Mouse (Mus musculus) hindbrain, embryonic 12.5 days (tissue): Measurements from ENCODE around the gene Olfr311. TPM values are rescaled to one million over a fixed set of nuclear protein-coding genes. Genes with fewer than 3 reads are reported as not detected.
"Not testable (repeated sequence)": the region's sequence is repeated elsewhere in the genome, so short reads cannot be mapped to it uniquely, and the experiment has no call there.

Experiments used
- ATAC-seq: fragments of 200-750 bp; cut with Nextera tagmentation; 2 replicates; pipeline ENCODE4 v1.8.0; 2017; ENCODE audit warnings: moderate TSS enrichment; ENCODE audit not compliant: low FRiP score
- H3K27ac ChIP-seq: fragments of 300-500 bp; sonication (generic); 2 replicates; pipeline ENCODE4 v1.5.1; 2016; ENCODE audit warnings: mild to moderate bottlenecking
- H3K27me3 ChIP-seq: fragments of 300-500 bp; sonication (generic); 2 replicates; pipeline ENCODE4 v1.6.1; 2016; ENCODE audit warnings: mild to moderate bottlenecking
- H3K36me3 ChIP-seq: fragments of 300-500 bp; sonication (generic); 2 replicates; pipeline ENCODE4 v1.6.1; 2016; ENCODE audit warnings: mild to moderate bottlenecking
- H3K4me1 ChIP-seq: fragments of 300-500 bp; sonication (generic); 2 replicates; pipeline ENCODE4 v1.6.1; 2016
- H3K4me2 ChIP-seq: fragments of 300-500 bp; sonication (generic); replicated peaks from 2 replicates; pipeline ENCODE4 v1.6.1; 2016; ENCODE audit warnings: mild to moderate bottlenecking
- H3K4me3 ChIP-seq: fragments of 300-500 bp; sonication (generic); 2 replicates; pipeline ENCODE4 v1.5.1; 2016; ENCODE audit warnings: mild to moderate bottlenecking
- H3K9ac ChIP-seq: fragments of 300-500 bp; sonication (generic); 2 replicates; pipeline ENCODE4 v1.6.1; 2016; ENCODE audit warnings: mild to moderate bottlenecking, moderate library complexity
- H3K9me3 ChIP-seq: fragments of 300-500 bp; sonication (generic); replicated peaks from 2 replicates; pipeline ENCODE4 v1.6.1; 2016; ENCODE audit warnings: mild to moderate bottlenecking
- WGBS: fragments of 180-500 bp; shearing (Covaris S2); methylation state at CpG from one replicate; pipeline ENCODE4 v1.1.7; 2016; 5-methylcytosine and 5-hydroxymethylcytosine counted together
- polyA plus RNA-seq: library from polyadenylated mRNA; unstranded; fragments of >200 nt; fragmentation: Nextera tagmentation; extraction: Ambion mirVana; gene quantifications from 2 replicates; pipeline ENCODE4 v1.2.1, GENCODE M21; 2016

Olfr311 gene
- polyA plus RNA-seq, 1 experiment from 2014 or later: not detected

DNA sequence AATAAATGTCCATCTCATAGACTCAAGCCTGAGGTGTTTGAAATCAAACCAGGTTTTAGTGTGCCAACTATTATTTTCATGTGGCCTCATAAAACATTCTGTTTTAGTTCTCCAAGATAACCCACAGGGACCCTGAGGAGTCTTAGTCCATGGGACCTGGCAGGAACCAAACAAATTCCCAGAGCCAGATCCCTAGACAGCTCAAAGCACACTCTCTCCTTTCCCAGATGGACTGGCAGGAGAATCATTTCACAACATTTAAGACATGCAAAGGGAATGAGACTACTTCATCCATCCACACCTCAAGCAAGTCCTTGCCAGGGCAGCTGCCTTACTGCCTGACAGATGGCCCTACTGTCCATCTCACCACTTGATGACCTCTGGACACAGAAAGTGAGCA lies 10.1 kb upstream of the Olfr311 start, which contains the start of gene Olfr312:
Gene Olfr312, plus strand, starts transcription at position 301 of the 400 bp plus-strand sequence.
- not testable (repeated sequence) for H3K4me1 ChIP-seq, H3K4me3 ChIP-seq, H3K27me3 ChIP-seq, H3K27ac ChIP-seq, ATAC-seq, H3K36me3 ChIP-seq, H3K4me2 ChIP-seq, H3K9ac ChIP-seq, H3K9me3 ChIP-seq

DNA sequence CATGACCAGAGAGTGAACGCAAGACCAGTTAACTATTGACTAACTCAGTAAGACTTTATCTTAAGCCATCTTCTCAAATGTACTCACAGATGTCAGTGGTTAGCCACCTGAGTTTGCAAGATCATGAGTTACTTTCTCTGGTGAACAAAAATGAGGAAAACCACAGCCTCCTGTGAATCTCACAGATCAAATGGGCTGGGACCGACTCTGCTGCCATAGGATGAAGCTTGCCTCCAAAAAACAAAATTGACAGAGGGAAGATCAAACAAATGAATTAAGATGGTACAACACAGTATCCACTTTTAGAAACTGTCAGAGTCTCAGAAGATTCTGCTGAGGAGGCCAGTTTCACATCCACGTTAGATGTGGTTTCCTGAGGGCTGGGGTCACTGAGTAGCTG lies 9.3 kb upstream of the Olfr311 start:
- no peak overlapping the region for H3K4me2 ChIP-seq
- no peaks in the 10 kb centered on the region for H3K9me3 ChIP-seq
- H3K4me3 ChIP-seq: no peak overlapping the region
- WGBS: 79% methylated on average over 3 of the region's 3 CpGs
- no peaks in the 10 kb centered on the region for H3K36me3 ChIP-seq
- H3K27me3 ChIP-seq: no peaks in the 10 kb centered on the region
- no peak overlapping the region for H3K27ac ChIP-seq
- ATAC-seq: no peak
- no peaks in the 10 kb centered on the region for H3K4me1 ChIP-seq
- no peak overlapping the region for H3K9ac ChIP-seq

DNA sequence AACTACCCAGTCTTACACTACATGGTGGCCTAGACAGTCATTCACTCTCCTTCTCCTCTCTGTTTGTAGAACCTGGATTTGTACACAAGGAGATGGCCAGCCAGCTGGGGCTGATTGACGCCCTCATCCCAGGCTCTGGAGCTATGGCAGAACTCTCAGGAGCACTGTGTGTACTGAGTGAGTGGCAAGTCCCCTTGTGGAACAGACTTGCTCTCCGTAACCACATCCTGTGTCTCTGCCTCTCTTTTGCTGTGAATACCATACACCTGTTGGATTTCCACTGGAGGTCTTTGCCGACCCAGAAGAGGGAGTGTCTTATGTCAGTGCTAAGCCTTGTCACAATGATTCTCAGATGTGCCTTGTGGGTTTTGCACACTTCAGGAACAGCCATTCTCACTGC lies 6.5 kb upstream of the Olfr311 start:
- not testable (repeated sequence) for H3K27ac ChIP-seq, H3K9ac ChIP-seq, H3K4me3 ChIP-seq, H3K4me1 ChIP-seq, H3K27me3 ChIP-seq, H3K9me3 ChIP-seq, H3K36me3 ChIP-seq, H3K4me2 ChIP-seq, ATAC-seq
- WGBS: 85% methylated on average over 3 of the region's 3 CpGs

DNA sequence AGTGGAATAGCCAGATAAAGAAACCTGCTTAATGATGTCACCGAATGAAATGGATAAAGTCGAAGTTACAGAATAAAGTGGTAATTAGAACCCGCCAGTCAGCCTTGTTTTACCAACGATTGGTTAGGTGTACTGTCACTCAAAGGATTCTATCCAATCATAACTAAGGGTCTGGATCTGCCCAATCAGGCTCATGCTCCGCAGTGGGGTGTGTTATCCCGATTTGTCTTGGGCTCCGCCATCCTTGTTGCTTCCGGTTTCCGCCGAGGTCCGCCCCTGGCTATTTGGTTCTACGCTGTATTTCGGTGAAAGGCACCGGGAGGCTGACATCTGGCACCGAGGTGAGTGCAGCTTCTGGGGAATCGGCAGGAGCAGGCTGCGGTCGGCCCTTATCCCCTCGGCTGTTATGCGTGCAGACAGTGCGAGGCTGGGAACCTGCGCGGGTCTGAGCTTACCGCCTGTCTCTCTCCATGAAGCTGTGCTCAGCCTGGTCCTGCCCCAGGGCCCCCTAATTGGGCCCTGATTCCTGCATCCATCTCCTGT lies 7.9 kb downstream of the Olfr311 start, which contains the start of gene Gm12258:
Gene Gm12258, plus strand, starts transcription at position 240 of the 543 bp plus-strand sequence.
- Histone ChIP-seq H3K36me3 (peaks cover 30% of the 10 kb centered on the region), H3K4me3 (peak within 1 kb of the TSS; percentile 86), H3K9me3 (no peaks in the 10 kb centered on the region), H3K4me1 (peaks cover 7% of the 10 kb centered on the region), H3K4me2 (peak within 1 kb of the TSS; percentile 96), H3K27me3 (no peaks in the 10 kb centered on the region), H3K27ac (peak within 1 kb of the TSS; percentile 88), H3K9ac (peak within 1 kb of the TSS; percentile 90)
- peak; percentile 100 for ATAC-seq
- WGBS: under 1% methylated on average over 24 of the region's 24 CpGs

DNA sequence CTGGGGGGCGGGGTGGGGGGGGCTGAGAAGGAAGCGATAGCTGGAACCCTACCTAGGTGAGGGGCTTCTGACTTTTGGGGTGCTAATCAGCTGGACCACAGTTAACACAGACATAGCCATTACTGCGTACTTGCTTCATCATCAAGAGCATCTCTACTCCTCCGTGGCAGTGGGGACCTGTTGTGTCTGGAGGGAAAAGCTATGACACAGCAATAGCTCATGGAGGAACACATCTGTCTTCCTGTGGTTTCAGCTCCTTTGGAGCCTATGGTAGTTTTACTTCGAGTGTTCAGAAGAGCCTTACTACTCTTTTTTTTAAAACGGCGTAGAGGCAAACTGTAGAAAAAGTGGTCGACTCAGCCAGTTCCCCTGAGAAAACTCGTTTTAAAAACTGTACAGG lies 8.6 kb downstream of the Olfr311 start:
- Histone ChIP-seq H3K9me3 (no peaks in the 10 kb centered on the region), H3K4me3 (peak overlapping the region; percentile 86), H3K36me3 (peaks cover 31% of the 10 kb centered on the region), H3K27me3 (no peaks in the 10 kb centered on the region), H3K9ac (peak overlapping the region; percentile 90), H3K4me2 (peak overlapping the region; percentile 96), H3K27ac (0 out of 2 replicates have a peak overlapping the region, but pooled peaks have one; percentile 88), H3K4me1 (peaks cover 7% of the 10 kb centered on the region)
- no peak for ATAC-seq
- 51% methylated on average over 9 of the region's 9 CpGs for WGBS

DNA sequence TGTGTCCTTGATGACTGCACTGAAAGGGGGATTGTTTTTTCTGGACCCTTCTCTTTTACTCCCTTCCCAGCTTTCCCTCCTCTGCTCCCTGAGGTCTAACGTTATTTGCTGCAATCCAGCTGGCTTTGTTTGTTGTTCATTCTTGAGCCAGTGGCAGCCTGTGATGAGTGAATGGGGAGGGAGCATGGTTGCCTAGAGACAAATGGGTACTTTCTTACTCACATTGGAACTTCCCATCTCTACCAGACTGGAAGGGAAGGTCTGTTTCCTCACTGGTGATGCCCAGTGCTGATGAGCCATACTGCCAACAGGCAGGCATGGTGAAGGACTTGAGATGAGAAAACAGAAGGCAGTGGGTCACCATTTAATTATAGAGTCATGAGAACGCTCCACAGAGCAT lies 10.7 kb downstream of the Olfr311 start:
- ATAC-seq: no peak
- Histone ChIP-seq H3K9me3 (no peaks in the 10 kb centered on the region), H3K27me3 (no peaks in the 10 kb centered on the region), H3K36me3 (peaks cover 43% of the 10 kb centered on the region), H3K9ac (no peak overlapping the region), H3K27ac (no peak overlapping the region), H3K4me1 (peaks cover 7% of the 10 kb centered on the region), H3K4me3 (no peak overlapping the region), H3K4me2 (no peak overlapping the region)
- WGBS: 61% methylated on average over 2 of the region's 2 CpGs

DNA sequence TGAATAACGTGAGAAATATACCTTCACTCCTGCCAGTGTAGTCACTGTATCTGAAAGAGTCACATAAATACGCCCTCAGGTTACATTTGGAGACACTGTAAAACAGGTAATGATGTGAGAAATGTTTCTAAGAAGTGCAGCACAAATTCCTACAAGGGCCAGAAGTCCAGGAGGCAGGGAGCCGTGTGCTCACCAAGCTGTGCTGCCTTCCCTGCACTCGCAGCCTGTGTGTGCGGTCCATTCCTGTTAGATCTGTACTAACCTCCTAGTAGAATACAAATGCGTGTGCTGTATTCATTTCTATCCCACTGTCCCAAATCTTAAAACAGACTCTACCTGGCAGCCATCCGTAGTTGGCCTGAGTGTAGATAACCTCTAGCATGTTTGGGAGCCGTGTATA lies 21.7 kb downstream of the Olfr311 start:
- Histone ChIP-seq H3K4me1 (no peaks in the 10 kb centered on the region), H3K4me3 (no peak overlapping the region), H3K4me2 (no peak overlapping the region), H3K9me3 (peaks cover 19% of the 10 kb centered on the region), H3K9ac (no peak overlapping the region), H3K36me3 (peaks cover 50% of the 10 kb centered on the region), H3K27me3 (no peaks in the 10 kb centered on the region), H3K27ac (no peak overlapping the region)
- 96% methylated on average over 8 of the region's 8 CpGs for WGBS
- no peak for ATAC-seq

DNA sequence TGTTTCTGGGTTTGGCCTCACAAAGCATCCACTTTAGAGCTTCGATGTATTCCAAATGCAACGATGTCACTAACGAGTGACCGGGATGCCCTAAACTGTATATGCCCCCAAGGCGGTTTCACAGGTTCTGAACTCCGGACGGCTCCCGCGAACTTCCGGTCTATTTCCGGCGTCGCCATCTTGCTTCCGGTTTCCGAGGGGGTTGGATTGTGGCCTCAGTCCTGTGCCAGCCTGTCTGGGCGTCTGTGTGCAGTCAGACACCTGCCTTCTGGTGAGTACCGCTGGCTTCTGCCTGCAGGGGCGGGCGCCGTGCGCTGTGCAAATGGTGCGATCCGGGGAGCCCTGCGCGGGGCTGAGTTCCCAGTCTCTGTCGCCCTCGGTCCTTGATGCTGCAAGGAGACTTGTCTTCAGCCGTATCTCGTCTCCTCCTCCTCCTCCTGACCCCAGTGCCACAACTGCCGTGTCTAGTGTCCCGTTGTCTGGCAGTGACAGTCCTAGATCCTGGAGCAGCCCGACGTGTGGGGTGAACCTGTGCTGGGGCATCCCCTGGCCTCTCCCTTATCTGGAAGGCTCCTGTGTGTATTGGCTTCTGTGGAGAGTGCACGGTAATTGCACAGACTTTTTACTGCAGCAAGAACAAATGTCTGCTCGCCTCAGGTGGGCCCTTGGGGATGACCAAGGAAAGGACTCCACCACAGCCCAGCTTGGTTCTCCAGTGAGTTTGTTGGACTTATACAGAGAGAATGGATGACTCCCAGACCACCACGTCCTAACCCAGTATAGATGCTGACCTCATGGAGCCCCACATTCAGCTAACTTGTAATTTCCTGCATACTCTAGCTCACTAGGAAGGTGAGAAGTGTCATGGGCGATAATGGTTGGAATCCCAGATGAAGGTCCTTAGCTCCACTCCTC lies 28.2 kb downstream of the Olfr311 start, which contains the start of gene 2810021J22Rik:
Gene 2810021J22Rik, plus strand, starts transcription at position 178 of the 915 bp plus-strand sequence.
- H3K9ac ChIP-seq: peak within 1 kb of the TSS; percentile 91
- peaks cover 11% of the 10 kb centered on the region for H3K4me1 ChIP-seq
- H3K4me2 ChIP-seq: peak within 1 kb of the TSS; percentile 77
- H3K4me3 ChIP-seq: peak within 1 kb of the TSS; percentile 74
- peak within 1 kb of the TSS; percentile 89 for H3K27ac ChIP-seq
- H3K36me3 ChIP-seq: peaks cover 23% of the 10 kb centered on the region
- WGBS: 6% methylated on average over 37 of the region's 37 CpGs
- no peaks in the 10 kb centered on the region for H3K27me3 ChIP-seq
- H3K9me3 ChIP-seq: no peaks in the 10 kb centered on the region
- peak; percentile 89 for ATAC-seq

DNA sequence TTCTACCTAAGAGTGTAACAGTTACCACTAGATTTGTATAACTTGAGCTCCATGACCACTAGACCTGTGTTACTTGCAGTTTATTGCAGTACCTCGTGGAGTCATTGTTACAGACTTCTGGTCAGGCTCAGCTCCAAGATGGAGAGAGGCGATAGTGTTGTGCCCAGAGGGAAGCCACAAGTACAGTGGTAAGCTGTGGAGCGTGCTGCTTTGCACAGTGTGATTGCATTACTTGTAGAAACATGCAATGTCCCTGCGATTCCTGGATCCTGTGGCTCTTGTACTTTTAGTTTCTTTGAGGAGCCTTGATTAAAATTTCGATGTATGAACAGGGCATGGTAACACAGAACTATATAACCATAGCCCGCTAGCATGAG lies 28.9 kb downstream of the Olfr311 start:
- ATAC-seq: 0 out of 2 replicates have a peak, but pooled peaks have one; percentile 16
- Histone ChIP-seq H3K4me2 (peak overlapping the region; percentile 77), H3K4me1 (peaks cover 11% of the 10 kb centered on the region), H3K27ac (no peak overlapping the region), H3K36me3 (peaks cover 23% of the 10 kb centered on the region), H3K4me3 (peak overlapping the region; percentile 74), H3K9me3 (no peaks in the 10 kb centered on the region), H3K27me3 (no peaks in the 10 kb centered on the region), H3K9ac (peak overlapping the region; percentile 91)
- 89% methylated on average over 6 of the region's 6 CpGs for WGBS

DNA sequence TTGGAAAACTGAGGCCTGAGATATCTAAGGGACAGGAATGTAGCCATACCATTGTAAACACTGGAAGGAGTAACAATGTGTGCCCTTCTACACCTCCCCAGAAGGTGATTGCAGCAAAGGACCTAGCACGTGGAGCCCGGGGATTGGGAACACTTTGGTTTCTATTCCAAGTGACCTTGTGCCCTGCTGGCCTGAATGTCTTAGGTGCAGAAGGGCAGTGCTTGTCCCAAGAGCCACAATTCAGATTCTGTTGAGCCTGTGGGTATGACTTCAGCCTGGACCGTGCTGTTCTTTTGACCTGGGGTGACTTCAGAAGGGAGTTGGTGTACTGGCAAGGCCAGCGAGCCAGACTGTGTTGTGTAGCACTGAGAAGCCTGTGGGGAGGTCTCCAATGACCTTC lies 31.9 kb downstream of the Olfr311 start:
- no peak for ATAC-seq
- H3K9me3 ChIP-seq: no peaks in the 10 kb centered on the region
- WGBS: 83% methylated on average over 4 of the region's 4 CpGs
- no peak overlapping the region for H3K27ac ChIP-seq
- no peak overlapping the region for H3K4me2 ChIP-seq
- no peak overlapping the region for H3K4me3 ChIP-seq
- H3K27me3 ChIP-seq: no peaks in the 10 kb centered on the region
- peaks cover 26% of the 10 kb centered on the region for H3K36me3 ChIP-seq
- no peak overlapping the region for H3K9ac ChIP-seq
- peaks cover 11% of the 10 kb centered on the region for H3K4me1 ChIP-seq

DNA sequence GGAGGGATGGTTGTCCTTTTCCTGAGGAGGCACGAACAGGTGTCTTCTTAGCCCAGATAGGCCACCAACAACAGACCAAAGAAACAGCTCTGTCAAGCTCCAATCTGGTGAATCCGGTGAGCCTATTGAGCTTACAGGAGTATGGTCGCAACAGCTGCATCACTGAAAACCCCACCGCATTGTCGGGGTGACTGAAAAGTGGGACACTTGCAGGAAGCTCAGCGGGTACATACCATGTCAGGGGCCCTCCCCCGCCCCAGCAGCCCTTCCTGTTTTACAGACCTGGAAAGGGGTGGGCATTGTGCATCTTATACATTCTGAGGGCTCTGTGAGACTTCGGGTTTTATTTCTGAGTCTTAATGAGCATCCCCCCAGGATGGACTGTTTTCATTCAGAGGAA lies 44.7 kb downstream of the Olfr311 start:
- Histone ChIP-seq H3K4me2 (no peak overlapping the region), H3K9me3 (no peaks in the 10 kb centered on the region), H3K9ac (no peak overlapping the region), H3K27ac (no peak overlapping the region), H3K4me3 (no peak overlapping the region), H3K4me1 (no peaks in the 10 kb centered on the region), H3K27me3 (no peaks in the 10 kb centered on the region), H3K36me3 (peaks cover 36% of the 10 kb centered on the region)
- ATAC-seq: no peak
- 88% methylated on average over 8 of the region's 8 CpGs for WGBS

DNA sequence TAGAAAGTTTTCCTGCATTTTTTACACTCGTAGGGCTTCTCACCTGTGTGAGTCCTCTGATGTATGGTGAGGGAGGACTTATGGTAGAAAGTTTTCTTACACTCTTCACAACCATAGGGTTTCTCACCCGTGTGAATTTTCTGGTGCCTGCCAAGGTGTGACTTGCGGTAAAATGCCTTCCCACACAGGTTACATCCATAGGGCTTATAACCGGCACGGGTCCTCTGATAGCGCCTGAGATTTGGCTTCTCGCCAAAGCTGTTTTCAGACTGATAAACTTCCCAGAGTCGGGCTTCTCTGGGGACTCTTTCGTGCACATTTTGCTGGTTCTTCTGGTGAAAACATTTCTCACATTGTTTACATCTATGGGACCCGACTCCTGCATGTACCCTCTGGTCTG lies 51.5 kb downstream of the Olfr311 start:
- H3K27me3 ChIP-seq: no peaks in the 10 kb centered on the region
- H3K9me3 ChIP-seq: no peaks in the 10 kb centered on the region
- no peaks in the 10 kb centered on the region for H3K4me1 ChIP-seq
- H3K9ac ChIP-seq: no peak overlapping the region
- ATAC-seq: no peak
- no peak overlapping the region for H3K4me3 ChIP-seq
- H3K36me3 ChIP-seq: peaks cover 46% of the 10 kb centered on the region
- no peak overlapping the region for H3K27ac ChIP-seq
- 95% methylated on average over 10 of the region's 10 CpGs for WGBS
- H3K4me2 ChIP-seq: no peak overlapping the region
